Mouse (Mus musculus) gastrocnemius, adult 2 months (tissue): ENCODE data around the gene Kcnmb3. TPM values are rescaled to one million over a fixed set of nuclear protein-coding genes. Genes with fewer than 3 reads are reported as not detected.

Source experiments
- DNase-seq: peaks from one replicate; pipeline ENCODE4 v3.0.0; 2022
- H3K27ac ChIP-seq: fragments of 200-600 bp; 2 replicates; pipeline ENCODE4 v1.8.1; 2022; ENCODE audit warnings: mild to moderate bottlenecking
- H3K4me3 ChIP-seq: fragments of 200-600 bp; 2 replicates; pipeline ENCODE4 v1.8.1; 2022; ENCODE audit warnings: mild to moderate bottlenecking, moderate library complexity
- CTCF ChIP-seq: fragments of 200-600 bp; IDR thresholded peaks from 2 replicates; pipeline ENCODE4 v1.8.1; 2022; ENCODE audit warnings: antibody characterized with exemption, mild to moderate bottlenecking, moderate library complexity
- intact Hi-C: fragments of 180-260 bp; cut with DNase I; formaldehyde crosslinking; loops from one replicate; pipeline ENCODE4 v1.15.1; 2025
- total RNA-seq, 2 experiments: library from RNA; stranded (reverse); gene quantifications; 2 replicates each; pipeline ENCODE4 v1.2.3; 2021

The Kcnmb3 gene
- total RNA-seq, 2 experiments from 2014 or later: not detected

DNA sequence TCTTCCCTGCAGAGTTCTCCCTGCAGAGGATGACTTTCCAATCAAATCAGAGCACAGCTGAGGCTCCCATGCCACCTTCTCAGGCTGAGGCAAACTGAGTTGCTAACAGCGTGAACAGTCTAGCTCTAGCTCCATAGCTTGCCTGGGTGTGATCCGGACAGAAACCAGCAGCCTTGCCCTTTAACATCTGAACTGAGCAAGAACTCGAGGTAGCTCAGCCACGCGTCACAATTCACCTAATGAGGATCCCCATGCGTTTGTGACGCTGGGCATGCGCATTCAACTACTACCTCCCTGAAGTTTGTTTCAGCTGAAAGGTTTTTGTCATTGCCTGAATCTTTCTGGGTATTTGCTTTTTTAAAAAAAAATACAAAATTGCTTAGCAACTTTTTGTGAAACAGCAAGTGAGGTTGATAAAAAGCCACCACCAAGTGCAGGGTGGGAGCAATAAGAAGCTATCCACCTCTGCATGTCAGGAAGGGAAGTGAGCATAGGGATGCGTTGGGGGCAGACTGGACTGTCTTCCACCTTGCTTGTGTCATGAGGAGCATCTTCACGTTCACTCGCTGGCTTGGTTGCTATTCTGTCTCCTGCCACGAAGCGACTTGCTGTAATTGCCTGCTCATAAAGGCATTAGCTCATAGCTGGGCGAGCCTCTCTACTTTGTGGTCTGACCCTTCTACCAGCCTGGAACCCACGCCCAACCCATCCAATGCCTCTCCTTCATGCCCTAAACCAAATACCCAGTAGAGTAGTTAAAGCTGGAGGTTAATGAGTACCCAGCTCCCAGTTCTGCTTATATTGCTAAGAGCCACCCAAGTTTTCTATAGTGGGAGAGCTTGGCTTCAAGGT is 1.7 kb downstream of the Kcnmb3 start:
- no peak for DNase-seq
- Histone ChIP-seq H3K27ac (no peak overlapping the region), H3K4me3 (no peak overlapping the region)
- no peak for TF ChIP-seq CTCF
- intact Hi-C loops: no loop called here

DNA sequence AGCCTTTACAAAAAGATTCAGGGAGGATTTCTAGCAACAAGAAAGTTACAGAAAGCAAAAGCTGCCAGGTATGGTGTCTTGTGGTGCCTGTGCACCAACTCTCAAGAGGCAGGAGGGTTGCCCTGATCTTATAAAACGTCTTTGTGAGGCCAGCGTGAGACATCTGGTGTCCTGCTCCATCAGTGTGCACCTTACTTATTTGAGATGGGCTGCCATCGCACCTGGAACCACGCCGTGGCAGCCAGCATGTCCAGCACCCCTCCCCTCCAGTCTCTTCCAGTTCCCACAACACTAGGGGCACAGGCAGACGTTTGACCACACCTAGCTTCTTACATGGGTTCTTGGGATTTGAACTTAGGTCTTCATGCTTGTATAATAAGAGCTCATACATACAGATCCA is 3.9 kb downstream of the Kcnmb3 start:
- no peak for TF ChIP-seq CTCF
- intact Hi-C loops: no loop called here

DNA sequence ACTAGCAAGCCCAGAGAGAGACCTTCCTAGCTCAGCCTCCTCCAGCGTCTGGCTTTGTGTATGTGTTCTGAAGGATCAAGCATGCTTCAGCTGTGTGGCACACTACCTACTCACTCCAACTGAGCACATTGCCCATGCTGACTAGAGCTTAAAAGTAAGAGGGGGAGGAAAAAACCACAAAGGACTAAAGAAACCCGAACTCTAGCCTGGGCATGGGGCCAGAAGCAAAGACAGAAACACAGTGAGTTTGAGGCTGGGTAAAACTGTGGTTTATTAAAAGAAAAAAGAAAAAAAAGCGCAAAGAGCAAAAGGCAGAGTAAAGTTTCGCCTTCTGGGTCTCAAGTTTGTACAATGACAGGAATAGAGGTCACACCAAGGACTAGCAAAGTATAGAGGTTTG is 5.5 kb downstream of the Kcnmb3 start:
- DNase-seq: no peak
- no peak overlapping the region for H3K27ac ChIP-seq
- intact Hi-C loops: no loop called here

More for the DNA sequence above, 3.9 kb downstream of the Kcnmb3 start:
- no peak for DNase-seq
- H3K27ac ChIP-seq: no peak overlapping the region
- H3K4me3 ChIP-seq: no peak overlapping the region

DNA sequence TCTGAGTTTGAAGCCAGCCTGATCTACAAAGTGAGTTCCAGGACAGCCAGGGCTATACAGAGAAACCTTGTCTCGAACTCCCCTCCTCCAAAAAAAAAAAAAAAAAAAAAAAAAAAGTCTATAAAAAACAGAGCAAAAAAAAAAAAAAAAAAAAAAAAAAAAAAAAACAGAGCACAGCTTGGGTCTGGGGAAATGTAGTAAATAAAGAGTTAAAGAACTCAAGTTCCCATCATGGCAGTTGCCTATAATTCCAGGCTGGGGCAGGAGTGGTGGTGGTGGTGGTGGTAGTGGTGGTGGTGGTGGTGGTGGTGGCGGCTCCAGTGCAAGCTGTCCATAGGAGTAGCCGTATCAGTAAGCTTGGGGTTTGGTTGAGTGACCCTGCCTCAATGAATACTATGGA is 9.0 kb downstream of the Kcnmb3 start:
- TF ChIP-seq CTCF: no peak
- Histone ChIP-seq H3K4me3 (no peak overlapping the region), H3K27ac (no peak overlapping the region)
- intact Hi-C loops: no loop called here
- no peak for DNase-seq

More for the DNA sequence above, 5.5 kb downstream of the Kcnmb3 start:
- H3K4me3 ChIP-seq: no peak overlapping the region
- no peak for TF ChIP-seq CTCF

DNA sequence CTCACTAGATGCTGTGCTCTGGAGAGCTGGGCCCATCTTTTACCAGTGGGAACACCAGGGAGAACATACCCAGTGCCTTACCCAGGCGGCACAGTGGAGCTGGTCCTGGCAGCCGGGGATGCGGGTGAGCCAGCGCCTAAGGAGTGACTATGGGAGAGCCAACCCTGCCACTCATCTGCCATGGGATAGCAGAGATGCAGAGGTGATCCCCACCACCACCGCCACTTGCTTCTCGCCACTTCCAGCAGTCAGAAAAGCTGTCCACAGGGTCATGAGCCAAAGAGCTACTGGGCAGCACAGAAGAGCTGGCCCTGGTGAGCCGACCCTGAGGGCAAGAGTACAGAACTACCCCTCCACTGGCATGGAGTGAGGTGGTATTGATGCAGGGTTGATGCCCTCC is 12.1 kb downstream of the Kcnmb3 start:
- TF ChIP-seq CTCF: no peak
- DNase-seq: no peak
- intact Hi-C loops: no loop called here
- Histone ChIP-seq H3K27ac (no peak overlapping the region), H3K4me3 (no peak overlapping the region)

DNA sequence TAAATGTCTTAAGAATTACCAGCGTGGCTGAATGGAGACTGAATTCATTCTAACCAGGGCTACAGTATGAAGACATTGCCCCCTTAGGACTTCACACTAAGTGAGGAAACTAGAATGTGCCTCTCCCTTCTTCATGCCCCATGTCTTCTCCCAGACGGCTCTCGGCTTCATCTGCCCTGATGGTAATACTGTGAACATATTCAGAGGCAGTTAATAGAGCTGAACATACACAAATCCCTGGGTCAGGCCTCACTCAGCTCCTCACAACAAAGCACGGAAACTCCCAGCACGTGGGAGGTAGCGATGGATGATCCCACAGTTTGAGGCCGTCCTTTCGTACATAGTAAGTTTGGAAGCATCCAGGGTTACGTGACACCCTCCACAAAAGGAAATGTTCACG is 18.8 kb downstream of the Kcnmb3 start:
- intact Hi-C loops: no loop called here
- Histone ChIP-seq H3K4me3 (no peak overlapping the region), H3K27ac (no peak overlapping the region)
- no peak for DNase-seq
- TF ChIP-seq CTCF: no peak

DNA sequence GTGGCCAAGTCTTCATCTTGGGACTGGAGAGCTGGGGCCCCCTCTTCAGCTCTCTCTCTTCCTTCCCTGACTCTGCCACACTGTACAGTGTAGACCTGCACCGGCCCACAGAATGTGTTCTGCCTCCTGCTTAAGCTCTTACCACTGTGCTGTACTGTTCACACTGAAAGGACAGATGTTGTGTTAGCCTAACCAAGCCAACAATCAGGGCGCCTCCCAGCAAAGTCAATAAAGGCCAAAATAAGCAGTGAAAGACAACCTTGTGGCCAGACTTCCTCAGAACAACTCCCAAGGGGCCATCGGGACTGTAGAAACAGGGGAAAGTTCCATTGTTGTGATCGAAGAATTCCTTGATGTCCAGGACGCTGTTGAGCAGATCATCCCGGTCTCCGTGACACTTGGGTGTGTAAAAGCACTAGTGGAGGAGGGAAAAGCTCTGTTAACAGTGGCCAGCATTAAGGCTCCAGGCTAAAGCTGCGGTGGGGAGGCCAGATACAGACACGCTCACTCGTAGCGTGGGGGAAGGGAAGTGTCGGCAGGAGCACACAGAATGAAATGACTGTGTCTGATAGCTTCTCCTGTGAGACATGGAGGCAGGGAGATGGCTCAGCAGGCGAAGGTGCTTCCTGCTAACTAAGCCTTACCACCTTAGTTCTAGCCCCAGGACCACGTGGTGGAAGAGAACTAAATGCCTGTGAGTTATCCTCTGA is 19.7 kb downstream of the Kcnmb3 start:
- no peak for DNase-seq
- intact Hi-C loops: no loop called here
- H3K27ac ChIP-seq: no peak overlapping the region
- H3K4me3 ChIP-seq: no peak overlapping the region
- no peak for TF ChIP-seq CTCF

DNA sequence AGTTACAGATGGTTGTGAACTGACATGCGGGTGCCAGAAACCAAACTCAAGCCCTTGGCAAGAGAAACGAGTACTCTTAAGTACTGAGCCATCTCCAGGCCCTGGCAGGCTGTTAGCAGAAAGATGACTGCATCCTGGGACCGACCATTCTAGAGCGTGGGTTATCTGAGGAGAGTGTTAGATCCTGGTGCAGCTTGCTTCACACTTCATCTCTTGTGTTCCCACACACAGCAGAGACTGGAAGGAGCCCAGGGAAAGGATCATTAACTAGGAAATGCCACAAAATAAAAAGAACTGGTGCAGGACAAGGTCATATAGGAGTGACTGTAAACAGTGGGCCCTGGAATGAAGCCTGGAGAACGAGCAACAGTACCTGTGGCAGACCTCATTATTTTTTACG is 20.9 kb downstream of the Kcnmb3 start:
- peak; percentile 55 for DNase-seq
- H3K4me3 ChIP-seq: no peak overlapping the region
- peak overlapping the region; percentile 6; the same call in 1 of the 2 replicates for H3K27ac ChIP-seq
- no peak for TF ChIP-seq CTCF
- intact Hi-C loops: no loop called here

DNA sequence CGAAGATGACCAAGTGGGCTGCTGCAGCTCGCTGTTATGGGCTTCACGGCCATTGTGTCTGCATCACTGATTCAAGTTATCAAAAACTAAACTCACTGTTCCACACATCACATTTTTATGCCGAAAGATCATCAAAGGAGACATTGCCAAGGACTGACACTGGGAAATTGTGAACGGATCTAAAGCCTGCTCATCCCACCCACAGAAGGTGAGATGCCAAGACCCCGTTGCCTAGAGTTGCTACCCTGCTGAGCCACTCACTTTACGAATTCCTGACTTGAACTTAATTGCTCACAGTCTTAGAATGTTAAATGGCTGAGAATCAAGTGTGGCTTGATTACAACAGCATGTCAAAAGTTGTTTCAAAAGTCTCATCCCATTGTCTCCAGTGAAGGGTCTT is 21.6 kb downstream of the Kcnmb3 start:
- DNase-seq: no peak
- Histone ChIP-seq H3K27ac (no peak overlapping the region), H3K4me3 (no peak overlapping the region)
- intact Hi-C loops: no loop called here
- no peak for TF ChIP-seq CTCF

DNA sequence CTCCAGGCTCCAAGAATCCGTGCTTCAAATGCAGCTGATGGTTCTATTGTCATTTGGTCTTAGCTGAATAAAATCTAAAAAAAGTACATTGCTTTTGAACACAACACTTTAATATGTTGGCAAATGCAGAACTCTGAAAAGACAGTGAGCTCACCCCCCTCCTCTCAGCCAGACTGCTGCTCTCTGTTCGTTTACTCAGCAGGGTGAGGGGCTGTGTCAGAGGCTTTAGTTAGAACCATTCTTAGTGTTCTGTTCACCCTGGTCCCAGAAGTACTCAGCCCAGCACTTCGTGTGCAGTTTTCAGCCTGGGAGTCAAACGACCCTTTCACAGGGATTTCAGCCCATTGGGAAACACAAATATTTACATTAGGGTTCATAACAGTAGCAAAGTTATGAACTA is 23.6 kb downstream of the Kcnmb3 start:
- DNase-seq: no peak
- intact Hi-C loops: loop anchor here (5.0 kb wide), 1 partner anchor 39 kb away; no protein-coding TSS in a partner anchor
- Histone ChIP-seq H3K4me3 (no peak overlapping the region), H3K27ac (no peak overlapping the region)
- TF ChIP-seq CTCF: no peak

DNA sequence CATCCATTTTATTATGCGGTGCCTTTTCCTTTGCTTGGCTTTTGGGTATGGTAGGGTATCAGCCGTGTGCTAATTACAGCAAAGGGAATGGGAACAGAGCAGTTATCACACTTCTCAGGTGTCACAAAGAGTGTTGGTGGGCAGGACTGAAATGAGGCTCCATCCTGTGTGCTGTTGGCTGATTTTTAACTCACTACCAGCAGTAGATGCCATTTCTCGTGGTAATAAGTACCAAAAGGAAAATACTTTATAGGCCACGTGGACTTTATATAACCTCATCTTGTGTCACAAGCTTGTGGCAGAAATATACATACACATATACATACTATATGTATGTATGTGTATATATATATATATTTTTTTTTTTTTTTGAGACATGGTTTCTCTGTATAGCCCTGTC is 24.7 kb downstream of the Kcnmb3 start:
- Histone ChIP-seq H3K4me3 (no peak overlapping the region), H3K27ac (no peak overlapping the region)
- DNase-seq: no peak
- intact Hi-C loops: loop anchor here (5.0 kb wide), 1 partner anchor 40 kb away; no protein-coding TSS in a partner anchor
- TF ChIP-seq CTCF: no peak

DNA sequence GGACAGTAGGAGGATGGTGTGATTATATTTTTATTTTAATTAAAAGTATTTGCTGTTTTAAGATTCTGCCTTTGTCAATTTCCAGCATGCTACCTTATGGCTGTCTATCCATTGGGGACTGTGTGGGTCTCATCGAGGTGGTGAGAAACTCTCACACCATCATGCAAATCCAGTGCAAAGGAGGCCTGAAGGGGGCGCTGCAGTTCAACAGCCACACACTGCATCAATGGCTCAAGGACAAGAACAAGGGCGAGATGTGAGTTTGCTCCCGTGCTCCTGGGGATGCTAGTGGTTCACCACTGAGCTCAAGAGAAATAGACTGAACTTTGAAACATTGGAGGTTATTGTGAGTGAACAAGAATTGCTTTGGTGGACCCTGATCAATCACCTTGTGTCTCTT is 32.3 kb downstream of the Kcnmb3 start:
- Histone ChIP-seq H3K27ac (no peak overlapping the region), H3K4me3 (no peak overlapping the region)
- intact Hi-C loops: no loop called here
- DNase-seq: peak; percentile 45
- peak; percentile 57 for TF ChIP-seq CTCF

DNA sequence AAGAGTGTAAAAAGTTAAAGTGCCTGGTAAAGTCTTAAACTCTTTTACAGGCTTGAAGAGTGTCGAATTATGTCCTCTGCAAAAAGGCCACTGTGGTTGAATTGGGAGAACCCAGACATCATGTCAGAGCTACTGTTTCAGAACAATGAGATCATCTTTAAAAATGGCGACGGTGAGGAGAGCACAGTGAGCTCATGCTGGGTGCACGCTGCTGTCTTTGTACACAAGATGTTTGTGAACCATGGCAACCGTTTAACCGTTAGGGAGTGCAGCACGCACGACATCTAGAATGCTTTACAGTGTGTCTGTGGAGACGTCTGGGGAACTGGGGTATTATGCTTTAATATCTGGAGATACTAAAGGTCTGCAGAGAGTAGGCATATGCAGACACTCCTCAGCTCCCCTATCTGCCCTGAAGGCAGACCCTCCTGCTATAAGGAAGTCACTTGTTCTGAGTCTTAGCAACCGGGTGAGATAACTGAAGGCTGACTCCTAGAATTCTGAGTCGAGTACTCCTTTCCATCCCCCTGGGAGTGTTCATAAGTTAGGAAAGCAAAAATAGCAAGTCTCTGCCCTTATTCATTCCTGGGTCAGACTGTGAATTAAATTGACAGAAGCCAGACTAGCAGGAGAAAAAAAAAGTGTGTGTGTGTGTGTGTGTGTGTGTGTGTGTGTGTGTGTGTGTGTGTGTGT is 37.6 kb downstream of the Kcnmb3 start:
- H3K27ac ChIP-seq: peak overlapping the region; percentile 63
- intact Hi-C loops: loop anchor here (2.0 kb wide), 1 partner anchor 56 kb away; the partner anchor contains the start of gene Zfp639
- peak; percentile 25 for DNase-seq
- no peak for TF ChIP-seq CTCF
- no peak overlapping the region for H3K4me3 ChIP-seq
